20 mouse cellular contexts compared by ENCODE assay signal in genomic region chr1:153698311-153699084, GRCm38 (mm10). TPM values are rescaled to one million over a fixed set of nuclear protein-coding genes. Genes with fewer than 3 reads are reported as not detected.
A peak's percentile ranks its signal among the peaks of the same experiment; 100 is the strongest.
DNase-seq lines count a peak whose midpoint lies in the region; ATAC-seq lines count a peak whose summit lies in the region.
"Had no signal": no experiment of that assay in that cellular context is flagged by ENCODE, and none has a peak within 500 bp of the region (broad histone marks: within the 10 kb centered on the region; RNA-seq: fewer than 3 reads in every experiment).

No protein-coding gene starts in this region.

- H3K27ac ChIP-seq in kidney, embryonic 15.5 days: peak overlapping the region; percentile 74
- H3K27ac ChIP-seq: embryonic facial prominence, embryonic 12.5 days; heart, embryonic 10.5 days; hindbrain, postnatal 0 days; liver, embryonic 14.5 days; neural tube, embryonic 12.5 days had no signal

- ATAC-seq in kidney, embryonic 15.5 days (replicated peaks; ENCODE audit: low FRiP score): peak; percentile 79
- ATAC-seq: activated CD4-positive, CD25-positive, alpha-beta regulatory T cell, adult 4 months; hindbrain, postnatal 0 days had no signal

- H3K27me3 ChIP-seq in kidney, embryonic 15.5 days: no peaks in the 10 kb centered on the region
- H3K27me3 ChIP-seq: embryonic facial prominence, embryonic 12.5 days; neural tube, embryonic 12.5 days had no signal

- H3K4me2 ChIP-seq in kidney, embryonic 15.5 days: no peak overlapping the region
- H3K4me2 ChIP-seq: embryonic facial prominence, embryonic 12.5 days; neural tube, embryonic 12.5 days had no signal

- WGBS in kidney, embryonic 15.5 days: 37% methylated on average over 7 of the region's 7 CpGs

- no peaks in the 10 kb centered on the region for H3K36me3 ChIP-seq in kidney, embryonic 15.5 days
- H3K36me3 ChIP-seq: embryonic facial prominence, embryonic 12.5 days; heart, embryonic 10.5 days had no signal

- H3K9me3 ChIP-seq in kidney, embryonic 15.5 days (replicated peaks): no peaks in the 10 kb centered on the region
- H3K9me3 ChIP-seq: embryonic facial prominence, embryonic 12.5 days; heart, embryonic 10.5 days; neural tube, embryonic 12.5 days had no signal

- H3K4me1 ChIP-seq in kidney, embryonic 15.5 days: peaks cover 28% of the 10 kb centered on the region

- no peak overlapping the region for H3K4me3 ChIP-seq in kidney, embryonic 15.5 days (replicated peaks)
- H3K4me3 ChIP-seq: embryonic facial prominence, embryonic 12.5 days; heart, embryonic 10.5 days; neural tube, embryonic 12.5 days had no signal

- peak; percentile 42 for DNase-seq in cerebellum, adult 9-11 months
- no peak for DNase-seq in cerebellum, postnatal 4 days (ENCODE audit: low spot score in 2 of 2)
- DNase-seq in kidney, adult 9 months: no peak
- peak; percentile 22 for DNase-seq in A20 (ENCODE audit: low read depth, low spot score)
- peak; percentile 15 to 46 for DNase-seq in kidney, postnatal 4 days
- DNase-seq in layer of hippocampus, postnatal 36 days: no peak
- no peak for DNase-seq in frontal cortex, postnatal 25 days (ENCODE audit: low spot score in 2 of 2)
- DNase-seq: adrenal gland, postnatal 25 days; B cell, adult 2 months; heart, postnatal 14 days; lung, postnatal 10 days; thymus, adult 18-20 months had no signal

- H3K9ac ChIP-seq in kidney, embryonic 15.5 days: no peak overlapping the region
- H3K9ac ChIP-seq: embryonic facial prominence, embryonic 12.5 days; liver, embryonic 14.5 days; neural tube, embryonic 12.5 days had no signal

RNA-seq across cellular contexts. Expression of gene Rgs16, which starts 41.7 kb away (rescaled TPM):
- 4.7 and 4.9 TPM in 2 replicates for polyA plus RNA-seq in kidney, embryonic 15.5 days (2015; fragmentation: Nextera tagmentation; extraction: Ambion mirVana)
- total RNA-seq in layer of hippocampus, postnatal 36 days (2021): 1 to 10 TPM; 6.4 to 7.0 TPM

RNA-seq across cellular contexts. Expression of gene Rgs8, which starts 45.7 kb away (rescaled TPM):
- polyA plus RNA-seq in kidney, embryonic 15.5 days (2015; fragmentation: Nextera tagmentation; extraction: Ambion mirVana): 0.10 and 0.14 TPM in 2 replicates
- total RNA-seq in layer of hippocampus, postnatal 36 days (2021): 10 to 100 TPM; 76.1 to 76.4 TPM
- total RNA-seq: adrenal gland, postnatal 25 days; heart, postnatal 14 days; megakaryocyte-erythroid progenitor cell, adult 5-6 weeks had no signal

RNA-seq across cellular contexts. Expression of gene Rnasel, which starts 50.7 kb away (rescaled TPM):
- 10.4 and 11.6 TPM in 2 replicates for polyA plus RNA-seq in kidney, embryonic 15.5 days (2015; fragmentation: Nextera tagmentation; extraction: Ambion mirVana)
- 1 to 10 TPM; 5.9 to 6.8 TPM for total RNA-seq in layer of hippocampus, postnatal 36 days (2021)

Comparison
In these comparisons a context has a peak if more than half of its experiments do, and no peak if none do; other contexts are left out.
1. DNase-seq: peak in cerebellum, adult 9-11 months (single experiment), A20 (single experiment) and kidney, postnatal 4 days (2 of 2); none in cerebellum, postnatal 4 days (0 of 2), kidney, adult 9 months (single experiment), layer of hippocampus, postnatal 36 days (0 of 2) and frontal cortex, postnatal 25 days (0 of 2).